Mouse (Mus musculus): Measurements from ENCODE around the gene Ksr2.

- TF ChIP-seq POLR2A (IDR thresholded peaks at IDR 0.05; ENCODE audit: low read depth, low read length) (no peak), CTCF (IDR thresholded peaks at IDR 0.05; ENCODE audit: extremely low read depth, insufficient read length, insufficient replicate concordance, low read depth, low read length) (no peak)
Observed at GRCm38 (mm10) chr5:117820445-117820844, 406.6 kb downstream of the Ksr2 start.

All from small intestine, adult 2 months (tissue).